Mouse (Mus musculus): ENCODE measurements around the gene Rtp4. TPM values are rescaled to one million over a fixed set of nuclear protein-coding genes. Genes with fewer than 3 reads are reported as not detected.

The Rtp4 gene
- polyA plus RNA-seq, 1 experiment from 2014 or later: 3.8 TPM

DNA sequence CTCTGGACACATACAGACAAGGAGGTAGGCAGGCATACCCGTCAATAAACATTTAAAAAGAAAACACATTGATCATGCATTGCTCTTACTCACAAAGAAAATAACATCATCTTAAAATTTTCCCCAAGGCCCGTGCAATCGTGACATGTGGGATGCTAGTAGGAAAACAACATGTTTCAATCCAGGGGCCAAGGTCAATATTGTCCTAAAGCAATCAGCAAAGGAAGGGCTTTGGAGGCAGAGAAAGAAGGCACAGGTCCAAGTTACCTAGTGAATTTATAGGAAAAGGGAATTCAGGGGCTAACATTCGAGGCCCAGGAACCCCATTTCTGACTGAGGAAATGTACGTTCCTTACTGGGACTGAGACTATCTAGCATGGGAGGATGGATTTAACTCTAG lies 2.9 kb upstream of the Rtp4 start:
- no peak for ATAC-seq (replicated peaks)
- no peak overlapping the region for H3K4me3 ChIP-seq
- 86% methylated on average over 5 of the region's 5 CpGs for WGBS
- H3K36me3 ChIP-seq (replicated peaks): no peaks in the 10 kb centered on the region
- peak overlapping the region; percentile 67 for H3K4me2 ChIP-seq
- H3K27me3 ChIP-seq (replicated peaks): no peaks in the 10 kb centered on the region
- no peak overlapping the region for H3K27ac ChIP-seq
- no peak overlapping the region for H3K9ac ChIP-seq
- H3K9me3 ChIP-seq: no peaks in the 10 kb centered on the region
- H3K4me1 ChIP-seq: peaks cover 46% of the 10 kb centered on the region

DNA sequence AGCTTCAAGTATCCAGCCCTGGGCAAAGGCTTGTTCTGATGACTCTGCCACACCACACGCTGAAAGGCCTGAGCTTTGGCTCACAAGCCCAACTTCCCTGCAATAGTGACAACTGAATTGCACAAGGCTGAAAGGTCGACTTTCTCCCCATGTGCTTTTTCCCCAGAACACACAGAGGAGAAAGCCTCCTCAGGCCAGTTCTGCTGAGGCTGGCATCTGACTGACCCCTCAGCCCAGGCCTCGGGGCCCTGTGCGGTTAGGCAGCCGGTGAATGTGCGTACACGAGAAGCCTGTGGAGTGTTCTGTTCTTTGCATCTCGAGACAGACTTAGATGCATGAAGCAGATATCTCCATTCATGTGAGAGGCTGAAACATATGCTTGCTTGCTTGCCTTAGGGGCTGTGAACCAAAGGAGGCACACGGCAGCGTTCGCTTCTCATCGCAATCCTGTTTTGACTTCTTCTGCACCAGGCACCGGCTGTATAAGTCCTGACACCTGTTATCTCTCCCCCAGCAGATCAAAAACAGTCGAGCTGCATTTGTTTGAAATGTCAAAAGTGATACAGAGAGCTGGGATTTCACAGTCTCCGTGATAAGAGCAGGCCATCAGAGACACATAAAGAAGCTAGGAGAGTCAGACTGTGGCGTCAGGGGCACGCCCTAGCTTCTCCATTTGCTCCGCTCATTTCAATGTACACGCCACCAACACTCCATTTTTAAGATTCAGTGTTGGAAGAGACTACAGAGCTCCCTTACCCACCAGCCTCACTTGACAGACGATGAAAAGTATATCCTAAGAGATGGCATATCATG lies 2.1 kb upstream of the Rtp4 start:
- Histone ChIP-seq H3K9ac (no peak overlapping the region), H3K4me2 (peak overlapping the region; percentile 67), H3K36me3 (replicated peaks) (no peaks in the 10 kb centered on the region), H3K27me3 (replicated peaks) (no peaks in the 10 kb centered on the region), H3K4me1 (peaks cover 50% of the 10 kb centered on the region), H3K9me3 (no peaks in the 10 kb centered on the region), H3K4me3 (peak overlapping the region; percentile 48), H3K27ac (0 out of 2 replicates have a peak overlapping the region, but pooled peaks have one; percentile 16)
- 0 out of 2 replicates have a peak, but pooled peaks have one; percentile 14 for ATAC-seq (replicated peaks)
- 51% methylated on average over 20 of the region's 20 CpGs for WGBS

DNA sequence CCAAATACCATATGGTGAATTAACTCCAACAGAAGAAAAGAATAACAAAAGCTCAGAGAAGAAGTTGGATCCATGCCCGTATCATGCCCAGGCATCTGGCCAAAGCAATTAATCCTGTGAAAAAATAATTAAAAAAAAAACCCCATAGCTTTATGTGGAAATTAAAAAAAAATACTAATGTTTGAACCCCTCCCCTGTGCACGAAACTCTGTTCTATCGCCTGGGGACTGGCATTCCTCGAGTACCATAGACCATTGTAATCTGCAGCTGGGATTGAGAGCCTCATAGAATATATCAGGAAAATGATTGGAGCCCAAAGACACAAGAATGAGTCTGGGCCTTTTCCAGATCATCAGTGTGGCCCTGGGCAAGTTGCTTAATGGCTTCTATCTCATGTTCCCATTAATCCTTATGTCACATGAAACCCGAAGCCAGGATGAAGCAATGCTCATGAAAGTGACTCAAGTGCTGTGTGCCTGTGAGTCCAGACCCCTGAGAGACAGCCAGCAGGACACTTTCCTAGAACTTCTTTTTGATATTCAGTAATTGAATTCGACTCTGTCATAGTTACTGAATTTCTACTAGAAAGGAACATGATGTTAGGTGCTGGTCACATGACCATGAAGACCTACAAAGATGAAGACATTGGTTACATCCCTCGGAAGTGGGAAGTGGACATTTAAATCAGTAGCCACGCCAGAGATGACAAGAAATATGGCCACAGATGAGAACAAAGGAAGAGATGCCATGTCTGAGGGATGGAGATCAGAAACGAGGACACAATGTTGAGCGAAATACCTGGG lies 1.3 kb upstream of the Rtp4 start:
- Histone ChIP-seq H3K9me3 (no peaks in the 10 kb centered on the region), H3K4me2 (peak overlapping the region; percentile 67), H3K4me1 (peaks cover 50% of the 10 kb centered on the region), H3K9ac (no peak overlapping the region), H3K4me3 (peak overlapping the region; percentile 48), H3K27ac (peak overlapping the region; percentile 34), H3K36me3 (replicated peaks) (no peaks in the 10 kb centered on the region), H3K27me3 (replicated peaks) (no peaks in the 10 kb centered on the region)
- 69% methylated on average over 10 of the region's 10 CpGs for WGBS
- ATAC-seq (replicated peaks): no peak

DNA sequence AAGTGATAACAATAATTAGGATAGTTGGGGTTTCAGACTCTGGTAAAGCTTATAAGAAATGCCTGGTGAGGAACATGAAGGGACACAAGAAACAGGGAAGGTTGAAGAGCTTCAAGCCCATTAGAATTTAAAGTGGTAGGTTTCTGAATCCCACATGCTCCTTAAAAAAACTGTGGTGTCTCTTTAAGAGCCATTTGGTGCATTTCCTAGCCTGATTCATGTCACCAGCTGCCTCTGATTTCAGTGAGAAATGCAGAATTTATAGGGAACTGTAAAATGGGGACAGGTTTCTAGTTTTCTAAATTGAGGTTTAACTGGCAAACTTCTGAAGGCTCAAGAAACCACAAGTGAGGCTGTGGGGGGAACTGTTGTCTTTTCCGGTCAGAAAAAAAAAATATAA lies 320 bp upstream of the Rtp4 start:
- peak overlapping the region; percentile 52 for H3K9ac ChIP-seq
- no peaks in the 10 kb centered on the region for H3K27me3 ChIP-seq (replicated peaks)
- H3K4me2 ChIP-seq: peak overlapping the region; percentile 67
- WGBS: 7% methylated on average over 1 of the region's 1 CpGs
- ATAC-seq (replicated peaks): no peak
- peak overlapping the region; percentile 48 for H3K4me3 ChIP-seq
- no peaks in the 10 kb centered on the region for H3K36me3 ChIP-seq (replicated peaks)
- H3K9me3 ChIP-seq: no peaks in the 10 kb centered on the region
- peak overlapping the region; percentile 87 for H3K27ac ChIP-seq
- H3K4me1 ChIP-seq: peaks cover 50% of the 10 kb centered on the region

GRCm38 (mm10) chr16:23521092-23521491 lies 1.0 kb downstream of the Rtp4 start:
- peak overlapping the region; percentile 67 for H3K4me2 ChIP-seq
- peak overlapping the region; percentile 52; the same call in 1 of the 2 replicates for H3K9ac ChIP-seq
- no peaks in the 10 kb centered on the region for H3K27me3 ChIP-seq (replicated peaks)
- H3K9me3 ChIP-seq: no peaks in the 10 kb centered on the region
- H3K36me3 ChIP-seq (replicated peaks): no peaks in the 10 kb centered on the region
- H3K4me1 ChIP-seq: peaks cover 50% of the 10 kb centered on the region
- H3K4me3 ChIP-seq: peak overlapping the region; percentile 48
- WGBS: 5% methylated on average over 5 of the region's 5 CpGs
- ATAC-seq (replicated peaks): peak; percentile 53
- H3K27ac ChIP-seq: peak overlapping the region; percentile 87

DNA sequence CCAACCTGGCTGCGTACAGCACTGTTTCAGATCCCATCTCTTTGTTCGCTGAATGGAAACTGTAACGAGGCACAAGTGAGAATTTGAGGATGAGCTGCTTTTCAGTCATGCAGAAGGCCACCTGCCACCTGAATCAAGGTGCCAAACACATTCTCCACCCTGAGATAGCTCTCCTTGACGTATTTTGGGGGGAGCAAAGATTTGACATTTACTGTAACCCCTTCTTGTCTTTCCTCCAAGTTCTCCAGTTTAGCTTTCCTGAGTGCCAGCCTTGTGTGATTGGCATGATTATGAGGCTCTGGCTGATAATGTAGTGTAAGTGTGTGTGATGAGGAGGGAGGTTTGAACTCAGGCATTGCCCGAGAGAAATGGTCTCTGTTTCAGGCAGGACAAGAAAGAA lies 2.0 kb downstream of the Rtp4 start:
- peaks cover 50% of the 10 kb centered on the region for H3K4me1 ChIP-seq
- WGBS: 72% methylated on average over 5 of the region's 5 CpGs
- ATAC-seq (replicated peaks): no peak

GRCm38 (mm10) chr16:23529186-23529585 lies 9.1 kb downstream of the Rtp4 start:
- H3K27me3 ChIP-seq (replicated peaks): no peaks in the 10 kb centered on the region
- WGBS: 87% methylated on average over 4 of the region's 4 CpGs
- H3K27ac ChIP-seq: no peak overlapping the region
- H3K4me3 ChIP-seq: no peak overlapping the region
- ATAC-seq (replicated peaks): no peak
- no peaks in the 10 kb centered on the region for H3K36me3 ChIP-seq (replicated peaks)
- no peaks in the 10 kb centered on the region for H3K4me1 ChIP-seq
- no peaks in the 10 kb centered on the region for H3K9me3 ChIP-seq
- H3K9ac ChIP-seq: no peak overlapping the region
- no peak overlapping the region for H3K4me2 ChIP-seq

More for the DNA sequence above, 2.0 kb downstream of the Rtp4 start:
- Histone ChIP-seq H3K4me3 (no peak overlapping the region), H3K9me3 (no peaks in the 10 kb centered on the region), H3K27me3 (replicated peaks) (no peaks in the 10 kb centered on the region), H3K9ac (no peak overlapping the region), H3K27ac (no peak overlapping the region), H3K36me3 (replicated peaks) (no peaks in the 10 kb centered on the region), H3K4me2 (no peak overlapping the region)

GRCm38 (mm10) chr16:23533707-23534106 lies 13.6 kb downstream of the Rtp4 start:
- Histone ChIP-seq H3K27ac (no peak overlapping the region), H3K4me2 (no peak overlapping the region), H3K9ac (no peak overlapping the region), H3K4me1 (no peaks in the 10 kb centered on the region), H3K9me3 (no peaks in the 10 kb centered on the region), H3K27me3 (replicated peaks) (no peaks in the 10 kb centered on the region), H3K4me3 (no peak overlapping the region), H3K36me3 (replicated peaks) (no peaks in the 10 kb centered on the region)
- WGBS: 90% methylated on average over 3 of the region's 3 CpGs
- ATAC-seq (replicated peaks): no peak

- H3K4me1 ChIP-seq: no peaks in the 10 kb centered on the region
- H3K36me3 ChIP-seq (replicated peaks): no peaks in the 10 kb centered on the region
- no peak overlapping the region for H3K4me2 ChIP-seq
- no peaks in the 10 kb centered on the region for H3K27me3 ChIP-seq (replicated peaks)
- ATAC-seq (replicated peaks): no peak
- H3K9me3 ChIP-seq: no peaks in the 10 kb centered on the region
- 59% methylated on average over 4 of the region's 4 CpGs for WGBS
- H3K9ac ChIP-seq: no peak overlapping the region
- no peak overlapping the region for H3K27ac ChIP-seq
- no peak overlapping the region for H3K4me3 ChIP-seq
Observed at GRCm38 (mm10) chr16:23541046-23541445, 21.0 kb downstream of the Rtp4 start.

DNA sequence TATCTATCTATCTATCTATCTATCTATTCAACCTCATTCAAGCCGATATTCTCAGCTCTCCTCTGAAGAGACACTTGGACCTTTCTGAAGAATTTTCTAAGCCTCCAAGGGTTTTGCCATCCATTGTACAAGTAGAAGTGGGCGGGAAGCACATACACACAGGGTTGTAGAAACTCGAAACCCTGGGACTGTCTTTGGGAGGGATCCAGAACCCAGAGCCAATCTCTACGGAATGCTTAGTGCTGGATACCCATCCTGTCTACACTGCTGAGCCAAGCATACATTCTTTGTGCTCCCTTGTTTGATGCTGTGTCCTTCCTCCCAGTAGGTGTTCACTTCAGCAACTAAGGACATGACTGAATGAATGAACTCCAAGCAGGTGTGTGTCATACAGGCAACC lies 22.8 kb downstream of the Rtp4 start:
- Histone ChIP-seq H3K27me3 (replicated peaks) (no peaks in the 10 kb centered on the region), H3K9me3 (no peaks in the 10 kb centered on the region), H3K9ac (no peak overlapping the region), H3K4me1 (no peaks in the 10 kb centered on the region), H3K27ac (no peak overlapping the region), H3K4me3 (no peak overlapping the region), H3K36me3 (replicated peaks) (no peaks in the 10 kb centered on the region), H3K4me2 (no peak overlapping the region)
- no peak for ATAC-seq (replicated peaks)
- 75% methylated on average over 4 of the region's 4 CpGs for WGBS

DNA sequence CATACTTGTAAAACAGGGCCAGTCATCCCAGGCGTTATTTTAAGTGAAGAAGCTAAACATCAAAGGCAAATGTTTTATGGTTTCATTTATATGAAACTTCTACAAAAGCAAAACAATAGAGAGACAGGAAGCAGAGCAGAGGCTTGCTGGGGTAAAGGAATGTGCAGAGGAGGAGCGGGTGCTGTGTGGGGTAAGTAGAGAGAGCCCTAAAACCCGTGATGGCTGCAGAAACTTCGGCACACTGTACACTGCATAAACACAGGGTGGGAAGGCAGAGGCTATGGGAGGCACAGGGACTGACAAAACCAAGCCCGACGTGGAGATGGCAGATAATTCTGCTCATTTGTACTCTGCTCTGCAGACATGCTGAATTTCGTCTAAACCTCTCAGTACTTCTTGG lies 24.3 kb downstream of the Rtp4 start:
- Histone ChIP-seq H3K4me3 (no peak overlapping the region), H3K36me3 (replicated peaks) (no peaks in the 10 kb centered on the region), H3K4me2 (no peak overlapping the region), H3K27me3 (replicated peaks) (no peaks in the 10 kb centered on the region), H3K4me1 (no peaks in the 10 kb centered on the region), H3K9ac (no peak overlapping the region), H3K9me3 (no peaks in the 10 kb centered on the region), H3K27ac (no peak overlapping the region)
- no peak for ATAC-seq (replicated peaks)
- 66% methylated on average over 7 of the region's 7 CpGs for WGBS

DNA sequence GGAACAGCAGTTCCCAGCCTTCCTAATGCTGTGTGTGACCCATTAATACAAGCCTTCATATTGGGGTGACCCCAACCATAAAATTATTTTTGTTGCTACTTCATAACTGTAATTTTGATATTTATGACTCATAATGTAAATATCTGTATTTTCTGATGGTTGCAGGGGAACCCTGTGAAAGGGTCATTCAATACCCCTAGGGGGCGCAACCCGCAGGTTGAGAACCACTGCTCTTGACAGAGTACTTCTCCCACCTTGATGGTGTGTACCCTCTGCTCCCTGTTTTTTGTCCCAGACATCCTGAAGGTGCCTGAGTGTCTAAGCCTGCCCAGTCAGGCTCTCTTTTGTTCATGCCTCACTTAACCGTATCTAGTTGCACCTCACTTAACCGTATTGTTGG lies 27.7 kb downstream of the Rtp4 start:
- Histone ChIP-seq H3K4me1 (no peaks in the 10 kb centered on the region), H3K36me3 (replicated peaks) (no peaks in the 10 kb centered on the region), H3K27me3 (replicated peaks) (no peaks in the 10 kb centered on the region), H3K4me2 (no peak overlapping the region), H3K4me3 (no peak overlapping the region), H3K27ac (no peak overlapping the region), H3K9me3 (no peaks in the 10 kb centered on the region), H3K9ac (no peak overlapping the region)
- ATAC-seq (replicated peaks): no peak
- WGBS: 84% methylated on average over 4 of the region's 4 CpGs

All from midbrain, embryonic 15.5 days (tissue).